Comparison of ENCODE assay signal across 19 mouse cellular contexts in genomic region chr9:122276665-122277064, GRCm38 (mm10).
"Had no signal": no experiment of that assay in that cellular context is flagged by ENCODE, and none has a peak within 500 bp of the region (broad histone marks: within the 10 kb centered on the region; RNA-seq: fewer than 3 reads in every experiment).

No protein-coding gene starts in this region.

- H3K4me3 ChIP-seq: limb, embryonic 10.5 days; limb, embryonic 13.5 days; liver, embryonic 12.5 days; liver, embryonic 15.5 days; lung, embryonic 15.5 days; megakaryocyte, embryonic 14.5 days; neural tube, embryonic 13.5 days; stomach, embryonic 15.5 days had no signal

- H3K4me1 ChIP-seq: limb, embryonic 10.5 days; limb, embryonic 13.5 days; liver, embryonic 12.5 days; lung, embryonic 15.5 days; neural tube, embryonic 13.5 days; stomach, embryonic 15.5 days had no signal

- H3K27me3 ChIP-seq: limb, embryonic 13.5 days; liver, embryonic 12.5 days; liver, embryonic 15.5 days; lung, embryonic 15.5 days; neural tube, embryonic 13.5 days; stomach, embryonic 15.5 days had no signal

- DNase-seq: liver; lung, adult 18-20 months; lung, postnatal 10 days; lung, postnatal 36 days; midbrain, embryonic 14.5 days; retina, postnatal 1 day; right cerebral cortex, postnatal 25 days; spleen, adult 18-20 months; thymus, postnatal 25 days had no signal

- H3K9ac ChIP-seq: limb, embryonic 13.5 days; liver, embryonic 12.5 days; liver, embryonic 15.5 days; lung, embryonic 15.5 days; neural tube, embryonic 13.5 days; stomach, embryonic 15.5 days had no signal

- H3K9me3 ChIP-seq: limb, embryonic 10.5 days; limb, embryonic 13.5 days; liver, embryonic 12.5 days; liver, embryonic 15.5 days; lung, embryonic 15.5 days; neural tube, embryonic 13.5 days; stomach, embryonic 15.5 days had no signal

- ATAC-seq: intestine, postnatal 0 days; liver, embryonic 12.5 days had no signal

- H3K4me2 ChIP-seq: limb, embryonic 13.5 days; liver, embryonic 12.5 days; liver, embryonic 15.5 days; lung, embryonic 15.5 days; midbrain, embryonic 11.5 days; neural tube, embryonic 13.5 days; stomach, embryonic 15.5 days had no signal

- H3K27ac ChIP-seq: limb, embryonic 10.5 days; limb, embryonic 13.5 days; liver, embryonic 12.5 days; liver, embryonic 15.5 days; lung, embryonic 15.5 days; neural tube, embryonic 13.5 days; stomach, embryonic 15.5 days had no signal

- H3K36me3 ChIP-seq: liver, embryonic 12.5 days; lung, embryonic 15.5 days had no signal
